Mouse (Mus musculus) right cerebral cortex, postnatal 25 days (tissue): ENCODE measurements at regions not wholly inside any gene's neighbourhood (a gene's known extent, or its start where the extent isn't known, plus 50 kb on each side); places are given as distances from the start of the nearest gene placed in this dataset.
A peak's percentile ranks its signal among the peaks of the same experiment; 100 is the strongest.

ENCODE experiments used
- DNase-seq: peaks from one replicate; pipeline ENCODE4 v3.0.0; 2022

DNA sequence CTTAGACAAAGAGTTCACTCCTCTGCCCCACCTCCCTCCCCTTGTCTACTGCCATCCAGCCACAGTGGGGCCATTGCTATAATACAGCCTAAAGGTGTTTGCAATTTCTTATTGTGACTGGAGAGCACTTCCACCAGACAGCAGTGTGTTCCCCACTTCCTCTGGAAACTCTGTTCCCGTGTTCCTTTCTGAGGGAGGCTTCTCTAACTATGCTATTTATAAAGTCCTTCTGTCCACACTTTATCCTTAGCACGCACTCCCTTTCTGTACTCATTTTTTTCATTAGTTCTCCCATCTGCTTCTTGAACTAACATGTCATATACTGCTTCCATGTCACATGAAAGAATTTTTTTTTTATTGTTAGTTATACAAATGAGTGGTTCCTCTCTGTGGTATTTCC is 52.0 kb upstream of the 4930432M17Rik start:
- DNase-seq, result no peak

DNA sequence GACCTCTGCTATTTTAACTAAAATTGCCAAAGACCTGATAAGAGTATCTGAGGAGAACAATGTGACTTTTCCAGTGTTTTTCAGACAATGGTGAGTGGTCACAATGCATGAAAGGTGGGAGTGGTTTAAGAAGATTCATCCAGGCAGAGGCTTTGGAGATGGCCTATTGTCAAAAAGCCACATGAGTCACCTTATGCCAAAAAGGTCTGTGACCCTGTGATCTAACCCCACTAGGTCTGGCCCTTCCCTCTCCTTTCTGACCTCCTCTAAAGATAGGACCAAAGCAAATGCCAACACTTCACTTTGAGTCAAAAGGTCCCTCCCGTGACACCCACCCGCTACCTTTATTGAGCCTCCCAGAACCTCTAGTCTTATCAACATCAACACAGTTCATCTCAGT is 52.4 kb upstream of the 4930432M17Rik start:
- DNase-seq, result no peak

DNA sequence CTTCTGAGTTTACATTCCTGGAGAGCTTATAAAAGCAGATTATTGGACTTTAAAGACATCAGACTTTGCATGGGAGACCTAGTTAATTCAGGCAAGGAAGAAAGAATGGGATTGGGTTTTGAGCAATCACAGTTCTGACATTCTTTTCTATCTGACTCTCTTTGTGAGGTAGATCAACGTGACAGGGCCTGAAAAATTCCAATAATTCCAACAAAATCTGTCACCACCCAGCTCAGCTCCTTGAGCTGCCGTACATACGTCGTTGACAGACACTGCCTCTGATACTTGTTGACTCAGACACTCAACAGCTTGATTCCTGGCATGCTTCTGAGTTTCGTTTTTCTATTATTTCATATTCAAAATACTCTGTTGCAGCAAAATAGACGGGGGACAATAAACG is 53.2 kb upstream of the 4930432M17Rik start:
- no peak for DNase-seq

- DNase-seq, result no peak
Measured at GRCm38 (mm10) chr3:121616075-121616474, 54.5 kb upstream of the 4930432M17Rik start.

DNA sequence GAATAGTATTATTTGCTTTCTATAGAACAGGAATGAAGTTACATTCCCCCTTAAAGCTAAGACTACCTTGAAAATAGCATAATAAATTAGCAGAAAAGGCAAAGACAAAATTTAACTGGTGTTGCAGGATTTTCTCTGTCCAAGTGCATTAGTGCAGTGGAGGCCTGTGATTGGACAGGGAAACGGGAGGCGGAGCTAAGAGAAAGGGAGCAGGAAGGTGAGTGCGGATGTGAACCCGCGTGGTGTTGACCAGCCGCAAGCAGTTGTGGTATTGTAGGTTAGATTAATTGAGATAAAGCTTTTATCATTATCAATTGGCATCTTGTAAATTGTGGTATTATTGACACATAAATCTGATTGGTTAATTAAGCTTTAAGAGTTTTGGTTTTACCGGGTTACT is 55.8 kb upstream of the 4930432M17Rik start:
- no peak for DNase-seq

- DNase-seq, result no peak
Measured at GRCm38 (mm10) chr3:121613224-121613623, 57.3 kb upstream of the 4930432M17Rik start.

GRCm38 (mm10) chr3:121609845-121610244 is 60.7 kb upstream of the 4930432M17Rik start:
- DNase-seq, result no peak

DNA sequence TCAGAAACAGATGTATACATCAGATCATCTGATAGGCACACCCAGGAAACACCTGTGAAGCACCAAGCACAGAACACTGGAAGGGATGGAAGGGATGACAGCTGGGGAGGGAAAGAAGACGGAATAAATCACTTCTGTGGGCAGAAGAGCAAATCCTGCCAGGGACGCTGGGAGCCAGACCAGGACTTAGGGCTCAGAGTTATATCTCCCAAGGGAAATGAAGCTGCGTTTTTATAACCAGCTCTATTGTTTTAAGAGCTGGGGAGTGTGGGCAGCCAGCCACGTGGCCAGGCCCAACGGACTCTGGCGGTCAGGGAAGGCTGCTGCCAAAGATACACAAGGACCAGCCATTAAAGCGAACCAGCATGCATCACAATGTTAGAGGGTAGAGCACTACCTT is 61.5 kb upstream of the 4930432M17Rik start:
- no peak for DNase-seq

GRCm38 (mm10) chr3:121604737-121605136 is 65.8 kb upstream of the 4930432M17Rik start:
- no peak for DNase-seq

DNA sequence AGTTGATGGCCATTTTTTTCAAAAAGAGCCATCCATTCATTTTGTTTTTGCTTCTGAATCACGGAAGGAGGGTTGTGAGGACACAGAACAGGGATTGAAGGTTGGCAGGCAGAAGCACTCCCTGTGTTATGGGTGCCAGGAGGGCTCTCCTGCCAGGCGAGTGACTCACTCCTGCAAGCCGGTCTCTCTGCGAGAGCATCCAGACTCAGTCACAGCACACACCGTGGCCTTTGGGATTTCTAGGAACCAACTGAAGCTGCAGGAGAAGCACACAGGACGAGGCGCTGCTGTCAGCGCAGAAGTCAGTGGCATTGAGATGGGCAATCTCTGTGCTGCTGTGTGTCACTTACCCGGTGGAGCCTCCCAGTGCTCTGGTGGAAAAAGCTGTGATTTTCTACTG is 66.5 kb upstream of the 4930432M17Rik start:
- DNase-seq, result peak; percentile 32

GRCm38 (mm10) chr3:121602826-121603370 is 67.7 kb upstream of the 4930432M17Rik start:
- no peak for DNase-seq

GRCm38 (mm10) chr3:121602082-121602561 is 68.4 kb upstream of the 4930432M17Rik start:
- DNase-seq, result no peak

- DNase-seq, result no peak
Measured at GRCm38 (mm10) chr3:121600841-121601240, 68.6 kb upstream of the Slc44a3 start.

- no peak for DNase-seq
Measured at GRCm38 (mm10) chr3:121600388-121600787, 68.2 kb upstream of the Slc44a3 start.

DNA sequence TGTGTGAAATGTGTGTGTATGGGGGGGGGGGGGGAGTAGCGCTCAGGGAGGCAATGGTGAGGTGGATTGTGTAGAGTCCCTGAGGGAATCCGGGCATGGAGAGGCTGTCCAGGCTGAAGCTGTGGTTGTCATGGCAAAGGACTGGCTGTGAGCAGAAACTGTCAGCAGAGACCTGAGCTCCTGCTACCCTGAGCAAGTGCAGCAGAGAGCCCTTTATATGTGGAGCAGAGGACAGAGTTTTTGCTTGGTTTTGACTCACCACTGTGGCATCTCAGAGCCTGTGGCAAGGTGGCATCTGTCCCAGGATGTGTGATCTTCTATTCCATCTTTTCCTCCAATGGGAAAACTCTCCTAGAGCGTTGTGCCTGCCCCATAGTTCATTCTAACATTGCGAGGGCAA is 65.8 kb upstream of the Slc44a3 start:
- no peak for DNase-seq

DNA sequence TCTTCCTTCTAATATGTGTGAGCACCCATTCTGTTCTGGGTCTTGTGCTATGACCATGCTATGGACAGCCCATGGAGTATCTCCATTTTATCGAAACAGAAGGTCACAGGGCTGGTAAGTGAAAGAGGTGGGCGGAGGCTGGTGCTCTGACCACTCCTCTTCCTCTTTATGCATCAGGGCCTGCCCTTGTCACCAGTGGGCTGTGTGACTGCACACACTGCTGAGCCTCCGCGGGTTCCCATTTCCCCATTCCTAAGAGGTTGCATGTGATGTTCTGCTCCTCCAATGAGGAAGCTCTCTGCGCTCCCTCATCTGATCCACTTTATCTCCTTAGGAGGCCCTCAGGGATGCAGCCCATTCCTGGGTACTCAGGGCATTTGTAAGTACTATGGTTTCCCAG is 65.0 kb upstream of the Slc44a3 start:
- no peak for DNase-seq

GRCm38 (mm10) chr3:121594580-121594979 is 62.4 kb upstream of the Slc44a3 start:
- no peak for DNase-seq

GRCm38 (mm10) chr3:121593598-121594117 is 61.5 kb upstream of the Slc44a3 start:
- DNase-seq, result no peak

DNA sequence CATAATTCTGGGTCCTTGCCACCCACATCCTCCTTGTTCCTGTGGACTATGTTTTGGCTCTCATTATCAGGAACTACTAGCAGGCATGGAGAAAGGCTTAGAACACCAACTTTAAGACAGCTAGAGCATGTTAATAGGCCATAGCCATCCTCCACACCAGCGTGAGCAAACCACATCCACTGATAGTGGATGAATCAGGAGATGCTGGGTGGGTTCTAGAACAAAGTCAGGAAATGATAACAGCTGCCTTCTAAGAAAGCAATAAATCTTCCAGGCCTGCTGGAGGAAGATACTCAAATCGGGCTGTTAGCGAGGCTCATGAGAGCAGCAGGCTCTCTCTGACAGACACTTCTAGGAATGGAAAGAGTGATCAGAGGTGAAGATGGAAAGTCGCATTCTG is 60.9 kb upstream of the Slc44a3 start:
- no peak for DNase-seq

GRCm38 (mm10) chr3:121589494-121589885 is 57.3 kb upstream of the Slc44a3 start:
- no peak for DNase-seq

GRCm38 (mm10) chr3:121588737-121589493 is 56.7 kb upstream of the Slc44a3 start:
- no peak for DNase-seq

- DNase-seq, result no peak
Measured at GRCm38 (mm10) chr3:121585306-121585705, 53.1 kb upstream of the Slc44a3 start.

- no peak for DNase-seq
Measured at GRCm38 (mm10) chr3:121584736-121585151, 52.5 kb upstream of the Slc44a3 start.

GRCm38 (mm10) chr3:121584317-121584716 is 52.1 kb upstream of the Slc44a3 start:
- no peak for DNase-seq
